Mouse (Mus musculus) limb, embryonic 13.5 days (tissue): Measurements from ENCODE around the gene Usf3. TPM values are rescaled to one million over a fixed set of nuclear protein-coding genes. Genes with fewer than 3 reads are reported as not detected.

Experiments
- ATAC-seq: fragments of 200-750 bp; cut with Nextera tagmentation; 2 replicates; pipeline ENCODE4 v1.8.0; 2017; ENCODE audit warnings: low read depth, moderate number of reproducible peaks, moderate TSS enrichment; ENCODE audit not compliant: low FRiP score
- H3K27ac ChIP-seq: fragments of 300-500 bp; sonication (generic); 2 replicates; pipeline ENCODE4 v1.5.1; 2015; ENCODE audit warnings: inconsistent platforms, mild to moderate bottlenecking, moderate library complexity
- H3K27me3 ChIP-seq: fragments of 300-500 bp; sonication (generic); 2 replicates; pipeline ENCODE4 v1.6.1; 2015; ENCODE audit warnings: mild to moderate bottlenecking, inconsistent platforms
- H3K36me3 ChIP-seq: fragments of 300-500 bp; sonication (generic); 2 replicates; pipeline ENCODE4 v1.6.1; 2015; ENCODE audit warnings: inconsistent platforms, mild to moderate bottlenecking, moderate library complexity
- H3K4me1 ChIP-seq: fragments of 300-500 bp; sonication (generic); 2 replicates; pipeline ENCODE4 v1.6.1; 2015; ENCODE audit warnings: inconsistent platforms
- H3K4me2 ChIP-seq: fragments of 300-500 bp; sonication (generic); replicated peaks from 2 replicates; pipeline ENCODE4 v1.6.1; 2015; ENCODE audit warnings: inconsistent platforms, mild to moderate bottlenecking, moderate library complexity
- H3K4me3 ChIP-seq: fragments of 300-500 bp; sonication (generic); 2 replicates; pipeline ENCODE4 v1.5.1; 2015; ENCODE audit warnings: moderate library complexity, mild to moderate bottlenecking, inconsistent platforms
- H3K9ac ChIP-seq: fragments of 300-500 bp; sonication (generic); 2 replicates; pipeline ENCODE4 v1.6.1; 2015; ENCODE audit warnings: mild to moderate bottlenecking, inconsistent platforms
- H3K9me3 ChIP-seq: fragments of 300-500 bp; sonication (generic); 2 replicates; pipeline ENCODE4 v1.6.1; 2016; ENCODE audit warnings: inconsistent platforms
- WGBS: fragments of 180-500 bp; shearing (Covaris S2); methylation state at CpG from one replicate; pipeline ENCODE4 v1.1.7; 2015; 5-methylcytosine and 5-hydroxymethylcytosine counted together
- polyA plus RNA-seq: library from polyadenylated mRNA; unstranded; fragments of >200 nt; fragmentation: Nextera tagmentation; extraction: Ambion mirVana; gene quantifications from 2 replicates; pipeline ENCODE4 v1.2.1, GENCODE M21; 2015

The Usf3 gene
- polyA plus RNA-seq, 1 experiment from 2014 or later: 3.0 TPM

DNA sequence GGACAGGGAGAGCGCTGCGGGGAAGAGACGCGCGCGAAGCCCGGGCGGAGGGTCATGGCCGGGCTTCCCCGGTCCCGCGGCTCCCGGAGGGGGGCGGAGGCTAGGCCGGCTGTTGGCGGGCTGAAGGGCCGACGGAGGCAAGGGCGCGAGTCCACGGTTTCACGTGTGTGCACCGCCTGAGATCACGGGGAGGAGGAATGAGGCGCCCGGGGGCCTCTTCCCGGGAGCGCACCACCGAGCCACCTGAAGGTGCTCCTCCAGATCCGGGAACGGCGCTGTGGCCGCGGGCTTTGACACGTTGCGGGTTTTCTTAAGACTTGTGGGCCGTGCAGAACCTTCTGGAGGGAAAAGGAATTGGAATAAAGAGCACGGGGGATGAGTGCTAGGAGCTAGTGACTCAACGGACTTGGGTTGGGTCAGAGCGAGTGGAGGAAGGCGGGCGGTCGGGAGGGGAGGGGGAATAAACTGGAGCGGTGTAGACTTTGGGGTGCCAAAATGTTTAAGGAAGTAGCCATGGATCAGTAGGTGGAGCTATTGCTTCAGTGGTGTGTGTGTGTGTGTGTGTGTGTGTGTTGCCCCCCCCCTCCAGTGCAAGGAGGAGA lies 32.8 kb upstream of the Usf3 start:
- Histone ChIP-seq H3K27me3 (no peaks in the 10 kb centered on the region), H3K4me2 (peak overlapping the region; percentile 62), H3K9me3 (no peaks in the 10 kb centered on the region), H3K4me3 (peak overlapping the region; percentile 98), H3K36me3 (no peaks in the 10 kb centered on the region), H3K27ac (peak overlapping the region; percentile 97), H3K4me1 (peaks cover 20% of the 10 kb centered on the region), H3K9ac (peak overlapping the region; percentile 95)
- peak; percentile 64 for ATAC-seq
- under 1% methylated on average over 44 of the region's 44 CpGs for WGBS

DNA sequence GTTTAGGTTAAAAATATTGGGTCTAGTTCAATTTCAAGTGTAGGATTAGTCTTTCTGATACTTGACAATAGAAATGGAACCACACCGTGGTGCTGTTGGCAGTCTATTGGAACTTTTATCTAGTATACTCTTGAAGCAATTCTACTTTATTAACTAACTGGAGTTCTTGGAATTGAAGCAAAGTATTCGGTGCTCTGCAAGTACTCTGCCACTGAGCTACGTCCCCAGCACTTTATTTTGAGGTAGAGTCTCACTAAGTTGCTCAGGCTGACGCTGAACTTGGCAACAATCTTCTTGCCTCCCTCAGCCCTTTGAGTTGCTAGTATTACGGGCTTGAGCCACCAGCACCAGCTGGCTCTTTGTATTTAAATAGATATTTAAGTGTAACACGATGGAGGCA lies 31.6 kb upstream of the Usf3 start:
- Histone ChIP-seq H3K27ac (0 out of 2 replicates have a peak overlapping the region, but pooled peaks have one; percentile 4), H3K4me3 (peak overlapping the region; percentile 98), H3K4me2 (peak overlapping the region; percentile 62), H3K36me3 (no peaks in the 10 kb centered on the region), H3K27me3 (no peaks in the 10 kb centered on the region), H3K9ac (peak overlapping the region; percentile 50; the same call in 1 of the 2 replicates), H3K9me3 (no peaks in the 10 kb centered on the region), H3K4me1 (peaks cover 20% of the 10 kb centered on the region)
- 57% methylated on average over 6 of the region's 6 CpGs for WGBS
- ATAC-seq: no peak

DNA sequence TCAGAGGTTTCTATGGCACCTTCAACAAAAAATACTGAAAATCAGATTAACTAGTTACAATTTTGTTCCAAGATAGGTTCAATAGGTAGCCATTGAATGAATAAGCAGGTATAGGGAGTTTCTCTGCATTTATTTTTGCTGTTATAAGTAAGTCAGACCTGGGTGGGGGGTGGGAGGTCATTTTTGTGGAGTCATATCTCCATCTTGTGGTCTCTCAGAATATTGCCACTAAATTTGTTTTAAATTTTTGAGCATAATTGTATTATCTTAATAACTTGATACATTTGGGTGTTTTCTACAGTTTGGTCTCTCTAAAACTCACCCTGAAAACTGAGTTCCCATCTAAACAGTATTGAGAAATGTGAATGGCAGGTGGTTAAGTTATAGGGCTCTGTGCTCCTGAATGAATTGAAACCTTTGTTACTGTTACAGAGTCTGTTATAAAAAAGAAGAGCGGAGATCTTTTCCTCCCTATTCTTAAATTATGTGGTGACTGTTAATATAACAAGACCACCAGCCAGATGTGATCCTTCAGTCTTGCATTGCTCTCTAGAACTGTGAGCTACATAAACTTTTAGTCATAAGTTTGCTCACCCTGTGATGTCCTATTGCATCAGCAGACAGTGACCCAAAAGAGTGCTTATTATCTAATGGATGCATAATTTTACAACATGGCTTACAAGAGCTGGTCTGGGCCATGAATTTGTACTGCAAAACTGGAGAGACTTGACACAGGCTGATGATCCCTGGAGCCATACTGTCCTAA lies 23.9 kb upstream of the Usf3 start:
- Histone ChIP-seq H3K4me3 (no peak overlapping the region), H3K36me3 (no peaks in the 10 kb centered on the region), H3K9ac (no peak overlapping the region), H3K4me1 (no peaks in the 10 kb centered on the region), H3K27me3 (no peaks in the 10 kb centered on the region), H3K27ac (no peak overlapping the region), H3K4me2 (no peak overlapping the region), H3K9me3 (no peaks in the 10 kb centered on the region)
- WGBS: 90% methylated on average over 1 of the region's 1 CpGs
- no peak for ATAC-seq

DNA sequence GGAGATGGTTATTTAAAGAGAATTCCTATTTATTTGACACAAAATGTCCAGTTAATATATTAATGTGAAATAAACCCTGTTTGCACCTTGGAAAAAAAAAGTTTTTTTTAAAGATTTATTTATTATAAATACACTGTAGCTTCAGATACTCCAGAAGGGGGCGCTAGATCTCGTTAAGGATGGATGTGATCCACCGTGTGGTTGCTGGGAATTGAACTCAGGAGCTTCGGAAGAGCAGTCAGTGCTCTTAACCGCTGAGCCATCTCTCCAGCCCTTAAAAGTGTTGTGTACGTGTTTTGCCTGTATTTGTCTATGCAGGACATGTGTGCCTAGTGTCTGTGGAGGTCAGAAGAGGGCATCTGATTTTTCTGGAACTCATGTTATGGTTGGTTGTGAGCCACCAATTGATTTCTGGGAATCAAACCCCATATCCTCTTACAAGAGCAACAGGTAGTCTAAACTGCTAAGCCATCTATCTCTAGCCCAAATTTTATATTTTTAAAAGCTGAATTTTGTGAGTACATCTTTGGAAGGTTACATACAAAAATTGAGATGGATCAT lies 18.5 kb upstream of the Usf3 start:
- peaks cover 20% of the 10 kb centered on the region for H3K36me3 ChIP-seq
- H3K27ac ChIP-seq: no peak overlapping the region
- H3K9ac ChIP-seq: no peak overlapping the region
- no peaks in the 10 kb centered on the region for H3K4me1 ChIP-seq
- no peak overlapping the region for H3K4me3 ChIP-seq
- H3K9me3 ChIP-seq: no peaks in the 10 kb centered on the region
- H3K27me3 ChIP-seq: no peaks in the 10 kb centered on the region
- WGBS: 69% methylated on average over 6 of the region's 6 CpGs
- no peak for ATAC-seq
- H3K4me2 ChIP-seq: no peak overlapping the region

DNA sequence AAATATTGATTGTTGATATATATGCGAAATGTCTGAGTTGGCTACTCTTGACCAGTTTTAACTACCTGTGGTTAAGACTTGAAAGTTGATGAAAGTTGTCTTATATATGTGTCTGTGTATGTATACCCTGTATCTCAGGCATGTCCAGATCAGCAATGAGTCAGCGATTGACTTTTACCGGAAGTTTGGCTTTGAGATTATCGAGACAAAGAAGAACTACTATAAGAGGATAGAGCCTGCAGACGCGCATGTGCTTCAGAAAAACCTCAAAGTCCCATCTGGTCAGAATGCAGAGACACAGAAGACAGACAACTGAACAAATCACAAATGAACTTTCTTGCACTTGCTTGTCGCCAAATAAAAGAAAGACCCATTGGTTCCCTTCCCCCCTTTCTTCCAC lies 13.7 kb upstream of the Usf3 start:
- no peaks in the 10 kb centered on the region for H3K9me3 ChIP-seq
- peaks cover 25% of the 10 kb centered on the region for H3K36me3 ChIP-seq
- no peak overlapping the region for H3K4me2 ChIP-seq
- H3K27me3 ChIP-seq: no peaks in the 10 kb centered on the region
- no peak overlapping the region for H3K27ac ChIP-seq
- 91% methylated on average over 7 of the region's 7 CpGs for WGBS
- no peaks in the 10 kb centered on the region for H3K4me1 ChIP-seq
- no peak for ATAC-seq
- H3K4me3 ChIP-seq: no peak overlapping the region
- H3K9ac ChIP-seq: no peak overlapping the region

DNA sequence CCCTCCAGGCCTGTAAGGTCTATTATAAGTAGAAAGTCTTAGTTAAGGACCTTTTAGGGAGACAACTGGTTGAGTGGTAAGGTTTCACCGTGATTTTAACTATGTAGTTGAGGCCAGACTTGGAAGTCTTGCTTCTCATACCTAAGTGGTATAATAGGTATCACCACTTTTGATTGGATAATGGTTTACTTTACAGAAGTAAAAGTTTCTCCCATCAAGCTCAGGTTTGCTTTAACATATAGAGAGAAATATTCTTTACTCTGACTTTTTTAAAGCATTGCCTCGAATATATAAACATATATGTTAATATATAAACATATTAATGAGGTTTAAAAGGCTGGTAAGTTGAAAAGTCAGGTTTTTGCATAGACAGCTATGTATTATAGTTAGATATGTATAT lies 9.2 kb upstream of the Usf3 start:
- Histone ChIP-seq H3K36me3 (peaks cover 13% of the 10 kb centered on the region), H3K9me3 (no peaks in the 10 kb centered on the region), H3K27me3 (no peaks in the 10 kb centered on the region), H3K4me1 (no peaks in the 10 kb centered on the region), H3K9ac (no peak overlapping the region), H3K4me3 (no peak overlapping the region), H3K4me2 (no peak overlapping the region), H3K27ac (no peak overlapping the region)
- WGBS: 88% methylated on average over 2 of the region's 2 CpGs
- no peak for ATAC-seq

DNA sequence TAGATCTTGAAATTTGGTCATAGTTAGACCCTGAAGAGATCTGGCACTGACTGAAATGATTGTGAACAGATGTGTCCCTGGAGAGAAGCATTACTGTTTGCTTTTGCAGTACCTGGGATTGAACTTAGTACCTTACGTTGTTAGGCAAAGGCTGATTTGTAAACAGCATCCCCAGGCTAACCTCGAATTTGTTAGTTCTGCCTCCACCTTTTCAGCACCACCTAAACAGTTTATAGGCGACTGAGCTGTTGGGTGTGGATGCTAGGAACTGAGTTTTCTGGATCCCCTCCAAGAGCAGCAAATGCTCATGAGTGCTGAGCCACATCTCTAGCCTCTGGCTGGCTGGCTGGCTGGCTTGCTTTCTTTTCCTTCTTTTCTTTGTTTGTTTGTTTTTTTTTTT lies 7.9 kb upstream of the Usf3 start:
- H3K9me3 ChIP-seq: no peaks in the 10 kb centered on the region
- 43% methylated on average over 3 of the region's 3 CpGs for WGBS
- H3K36me3 ChIP-seq: no peaks in the 10 kb centered on the region
- no peaks in the 10 kb centered on the region for H3K27me3 ChIP-seq
- H3K4me3 ChIP-seq: no peak overlapping the region
- no peak overlapping the region for H3K4me2 ChIP-seq
- H3K4me1 ChIP-seq: no peaks in the 10 kb centered on the region
- H3K9ac ChIP-seq: no peak overlapping the region
- no peak overlapping the region for H3K27ac ChIP-seq
- no peak; the same call in 1 of the 2 replicates for ATAC-seq

DNA sequence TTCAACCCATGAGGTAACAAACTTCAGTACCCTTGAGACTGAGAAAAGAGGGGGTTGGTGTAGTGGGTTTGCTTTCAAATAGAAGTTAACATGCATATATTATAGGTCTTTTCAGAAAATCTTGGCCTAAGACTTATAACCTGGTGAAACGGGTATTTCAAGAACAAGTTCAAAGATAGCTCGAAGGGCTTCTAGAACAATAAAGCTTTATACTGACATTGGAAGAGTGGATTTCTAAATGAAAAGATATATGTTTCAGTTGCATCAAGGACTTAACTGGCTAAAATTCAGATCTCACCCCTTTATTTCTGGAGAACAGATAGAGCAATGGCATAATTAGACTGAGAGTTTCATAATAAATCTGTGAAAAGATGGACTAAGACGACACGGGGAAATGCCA lies 4.1 kb upstream of the Usf3 start:
- Histone ChIP-seq H3K36me3 (no peaks in the 10 kb centered on the region), H3K9me3 (no peaks in the 10 kb centered on the region), H3K27me3 (no peaks in the 10 kb centered on the region), H3K4me3 (no peak overlapping the region), H3K27ac (no peak overlapping the region), H3K4me1 (peaks cover 5% of the 10 kb centered on the region), H3K9ac (no peak overlapping the region), H3K4me2 (no peak overlapping the region)
- no peak for ATAC-seq
- 82% methylated on average over 4 of the region's 4 CpGs for WGBS

DNA sequence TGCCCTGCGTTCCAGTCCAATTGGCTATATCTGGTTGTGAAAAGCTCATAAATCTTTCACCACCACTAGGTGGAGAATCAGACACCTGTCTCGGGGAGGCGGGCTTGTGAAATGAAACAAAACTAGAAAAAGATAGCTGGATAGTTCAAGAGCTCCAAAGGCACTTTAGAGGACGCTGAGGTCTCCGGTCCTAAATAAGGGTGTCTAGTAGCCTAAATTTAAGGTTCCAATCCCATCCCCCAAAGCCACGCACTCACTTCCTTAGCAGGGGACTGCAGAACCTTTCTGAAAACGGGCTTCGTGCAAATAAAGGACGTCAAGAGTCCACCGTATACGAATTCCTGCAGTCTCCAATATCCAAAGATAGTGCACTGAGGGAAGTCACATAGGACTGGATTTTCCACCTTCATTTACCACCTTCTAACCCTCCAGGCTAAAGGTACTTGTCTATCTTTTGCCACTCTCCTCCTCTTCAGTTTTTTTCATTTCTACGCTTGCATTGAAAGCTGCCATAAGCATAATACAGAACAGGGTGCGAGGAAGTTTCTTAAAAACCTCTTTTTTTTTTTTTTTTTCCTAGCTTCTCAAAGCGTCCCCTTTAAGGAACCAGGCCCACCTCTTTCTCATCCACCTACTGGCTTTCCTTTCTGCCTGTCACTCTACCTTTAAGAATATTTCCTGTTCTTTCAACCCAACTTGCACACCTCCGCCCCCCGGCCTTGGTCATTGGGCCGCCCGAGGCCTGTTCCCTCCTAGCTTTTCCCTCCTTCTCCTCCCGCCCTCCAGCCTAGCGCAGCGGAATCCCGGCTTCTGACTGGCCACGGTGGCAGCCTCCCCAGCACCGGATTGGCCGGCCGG lies 520 bp upstream of the Usf3 start:
- peak overlapping the region; percentile 93 for H3K27ac ChIP-seq
- H3K4me1 ChIP-seq: peaks cover 17% of the 10 kb centered on the region
- H3K4me3 ChIP-seq: peak overlapping the region; percentile 86
- peak overlapping the region; percentile 96 for H3K9ac ChIP-seq
- no peaks in the 10 kb centered on the region for H3K9me3 ChIP-seq
- no peaks in the 10 kb centered on the region for H3K27me3 ChIP-seq
- WGBS: under 1% methylated on average over 26 of the region's 26 CpGs
- ATAC-seq: peak; percentile 100
- peak overlapping the region; percentile 69 for H3K4me2 ChIP-seq
- no peaks in the 10 kb centered on the region for H3K36me3 ChIP-seq

DNA sequence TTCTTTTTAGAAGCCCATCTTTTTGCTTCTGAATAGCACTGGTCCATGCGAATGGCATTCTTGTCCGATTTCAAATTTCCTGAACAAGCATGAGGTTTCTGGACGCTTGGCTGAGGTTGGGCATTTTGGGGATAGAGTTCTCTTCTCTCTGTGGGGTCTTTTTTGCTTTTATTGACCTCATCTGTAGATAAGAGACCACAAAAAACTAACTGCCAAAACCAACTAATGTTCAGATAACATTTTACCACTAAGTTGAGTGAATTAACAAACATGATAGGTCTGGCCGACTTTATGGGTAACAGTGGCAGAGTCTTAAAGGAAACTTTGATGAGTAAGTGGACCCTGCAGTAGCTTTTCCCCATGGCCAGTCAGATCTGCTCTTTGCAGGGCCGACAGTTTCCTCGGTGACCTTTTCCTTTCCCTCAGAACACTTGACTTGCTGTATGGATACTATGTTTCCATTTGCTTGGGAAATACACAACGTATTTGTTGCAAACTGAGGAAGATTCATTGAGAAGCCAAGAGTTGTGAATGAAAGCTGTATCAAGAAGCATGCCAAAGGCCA lies 1.0 kb downstream of the Usf3 start:
- peak overlapping the region; percentile 72 for H3K4me2 ChIP-seq
- WGBS: 19% methylated on average over 7 of the region's 7 CpGs
- H3K27ac ChIP-seq: peak overlapping the region; percentile 93
- H3K4me1 ChIP-seq: peaks cover 17% of the 10 kb centered on the region
- H3K9me3 ChIP-seq: no peaks in the 10 kb centered on the region
- H3K27me3 ChIP-seq: no peaks in the 10 kb centered on the region
- H3K4me3 ChIP-seq: peak overlapping the region; percentile 86
- ATAC-seq: no peak
- H3K9ac ChIP-seq: peak overlapping the region; percentile 96
- H3K36me3 ChIP-seq: no peaks in the 10 kb centered on the region; the same call in 1 of the 2 replicates

DNA sequence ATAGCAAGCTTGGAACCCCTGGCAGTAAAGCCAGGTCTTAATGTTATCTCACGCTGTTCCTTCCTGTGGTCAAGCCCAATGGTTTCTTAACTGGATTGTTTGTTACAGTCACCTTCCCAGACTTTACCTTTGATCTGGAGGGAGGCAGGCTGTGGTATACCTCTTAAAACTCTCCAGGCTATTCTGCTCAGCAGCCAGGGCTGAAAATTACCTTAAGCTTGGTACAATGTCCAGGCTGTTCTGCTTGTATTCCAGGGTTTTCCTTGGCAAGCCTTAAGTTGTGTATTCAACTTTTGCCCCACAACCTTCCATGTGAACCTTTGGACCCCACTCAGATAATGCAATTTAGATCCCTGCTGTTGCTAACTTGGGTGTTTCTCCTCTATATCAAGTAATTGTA lies 2.0 kb downstream of the Usf3 start:
- Histone ChIP-seq H3K27me3 (no peaks in the 10 kb centered on the region), H3K9ac (no peak overlapping the region), H3K27ac (no peak overlapping the region), H3K9me3 (no peaks in the 10 kb centered on the region), H3K4me3 (0 out of 2 replicates have a peak overlapping the region, but pooled peaks have one; percentile 5), H3K4me2 (peak overlapping the region; percentile 32; the same call in 1 of the 2 replicates), H3K36me3 (no peaks in the 10 kb centered on the region; the same call in 1 of the 2 replicates), H3K4me1 (peaks cover 17% of the 10 kb centered on the region)
- WGBS: 41% methylated on average over 1 of the region's 1 CpGs
- ATAC-seq: no peak
